Mouse (Mus musculus): ENCODE data around the gene Specc1. TPM values are rescaled to one million over a fixed set of nuclear protein-coding genes. Genes with fewer than 3 reads are reported as not detected.

Gene Specc1
- total RNA-seq, 2 experiments from 2014 or later, result 21.2 to 23.5 TPM

DNA sequence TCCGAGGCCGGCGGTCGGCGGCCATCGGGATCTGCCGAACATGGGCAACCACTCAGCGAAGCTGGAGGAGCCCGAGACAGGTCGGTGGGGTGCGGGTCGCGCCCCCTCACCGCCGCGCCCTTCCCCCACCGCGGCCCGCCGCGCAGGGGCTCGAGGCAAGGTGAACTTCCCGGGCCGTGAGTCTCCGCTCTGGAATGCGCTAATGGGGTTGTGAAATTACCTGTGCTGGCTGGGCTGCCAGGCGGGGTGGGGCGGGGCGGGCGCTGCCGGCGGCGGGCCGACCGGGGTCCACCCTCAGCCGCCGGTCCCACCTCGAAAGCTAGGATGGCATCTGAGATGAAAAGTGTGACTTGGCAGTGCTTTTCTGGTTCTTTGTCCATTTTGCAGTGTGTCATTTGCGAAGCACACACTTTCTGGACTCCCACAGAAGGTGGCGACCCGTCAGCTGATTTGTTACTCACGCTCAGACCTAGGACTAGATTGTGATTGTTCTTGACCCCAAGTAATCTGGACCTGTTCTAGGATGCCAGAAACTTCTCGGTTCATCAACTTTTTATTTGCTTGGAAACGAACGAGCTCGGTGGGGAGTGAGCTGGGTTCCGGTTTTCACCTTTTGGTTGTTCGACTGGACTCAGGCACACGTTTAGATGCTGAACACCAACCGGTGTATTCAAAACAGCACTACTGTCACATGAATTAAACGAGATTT lies 120.7 kb downstream of the Specc1 start:
- peak in 1 of 2 experiments; percentile 4 for DNase-seq
- intact Hi-C loops (cut with DNase I), result no loop called here

- no peak for DNase-seq
- intact Hi-C loops (cut with DNase I), result no loop called here
Measured at GRCm38 (mm10) chr11:62078371-62078770, 121.8 kb downstream of the Specc1 start.

- no peak for DNase-seq
- intact Hi-C loops (cut with DNase I), result no loop called here
Measured at GRCm38 (mm10) chr11:62079100-62079857, 122.7 kb downstream of the Specc1 start.

- no peak for DNase-seq
- intact Hi-C loops (cut with DNase I), result no loop called here
Measured at GRCm38 (mm10) chr11:62080476-62080875, 123.9 kb downstream of the Specc1 start.

GRCm38 (mm10) chr11:62086648-62087047 lies 130.1 kb downstream of the Specc1 start:
- intact Hi-C loops (cut with DNase I), result no loop called here
- no peak for DNase-seq

DNA sequence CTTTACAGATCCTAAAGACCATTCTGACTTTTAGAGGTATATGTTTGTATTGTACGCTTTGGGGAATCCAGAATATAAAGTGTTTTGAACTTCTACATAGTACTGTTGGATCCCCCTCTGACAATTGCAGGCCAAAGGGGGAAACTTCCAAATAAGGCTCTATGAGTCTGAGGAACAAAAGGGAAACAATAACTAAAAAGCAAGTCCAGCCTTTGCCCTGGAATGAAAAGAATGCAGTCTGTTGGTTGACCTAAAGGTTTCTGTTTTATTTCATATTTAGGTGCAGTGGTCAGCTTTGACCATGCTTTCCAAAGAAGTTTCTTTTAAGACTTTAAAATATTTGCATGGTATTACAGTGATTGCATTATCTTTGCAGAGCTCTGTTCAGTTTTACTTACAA lies 130.5 kb downstream of the Specc1 start:
- DNase-seq, result no peak
- intact Hi-C loops (cut with DNase I), result no loop called here

DNA sequence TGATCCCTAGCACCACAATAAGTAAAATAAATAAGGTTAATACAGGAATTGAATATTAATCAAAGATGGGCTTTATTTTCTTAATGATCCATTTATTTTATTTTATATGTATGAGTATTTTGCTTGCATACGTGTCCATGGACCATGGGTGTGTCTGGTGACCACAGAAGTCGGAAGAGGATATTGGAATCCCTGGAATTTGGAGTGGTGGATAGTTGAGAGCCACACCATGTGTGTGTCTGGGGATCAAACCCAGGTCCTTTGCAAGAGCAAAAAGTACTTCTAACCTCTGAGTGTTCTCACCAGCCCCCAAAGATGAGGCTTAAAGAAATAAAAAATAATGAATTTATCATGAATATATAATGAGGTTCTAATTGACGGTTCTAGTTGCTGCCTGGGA lies 132.1 kb downstream of the Specc1 start:
- intact Hi-C loops (cut with DNase I), result no loop called here
- DNase-seq, result no peak

GRCm38 (mm10) chr11:62090321-62090720 lies 133.8 kb downstream of the Specc1 start:
- DNase-seq, result no peak
- intact Hi-C loops (cut with DNase I), result no loop called here

GRCm38 (mm10) chr11:62103380-62103911 lies 146.9 kb downstream of the Specc1 start:
- intact Hi-C loops (cut with DNase I), result no loop called here
- DNase-seq, result no peak

GRCm38 (mm10) chr11:62106401-62106871 lies 149.9 kb downstream of the Specc1 start:
- intact Hi-C loops (cut with DNase I), result loop anchor here (5.0 kb wide), 1 partner anchor 44 kb away; no protein-coding TSS in a partner anchor
- DNase-seq, result no peak

DNA sequence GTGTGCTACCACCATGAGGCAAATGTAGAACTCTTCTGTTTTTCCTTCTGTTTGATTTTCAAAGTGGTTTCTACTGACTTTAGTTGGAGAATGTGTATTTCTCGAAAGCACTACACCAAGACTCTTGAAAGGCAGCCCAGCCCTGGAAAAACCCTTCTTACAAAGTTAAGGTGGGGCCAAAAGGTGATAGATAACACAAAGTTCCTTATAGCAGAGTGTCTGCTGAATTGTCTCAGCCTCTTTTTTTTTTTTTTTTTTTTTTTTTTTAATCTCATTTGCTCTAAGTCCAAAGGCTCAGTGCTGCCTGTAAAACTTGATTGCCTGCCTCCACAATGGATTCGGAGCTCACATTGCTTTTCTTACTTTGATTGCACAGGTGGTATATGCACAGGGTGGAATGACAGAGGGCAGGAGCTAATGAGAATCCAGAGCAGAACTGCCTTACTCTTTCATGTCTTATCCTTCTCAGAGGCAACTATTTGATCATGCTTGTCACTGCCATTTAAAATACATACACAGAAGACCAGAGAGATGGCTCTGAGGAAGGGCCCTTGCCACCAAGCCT lies 150.8 kb downstream of the Specc1 start:
- intact Hi-C loops (cut with DNase I), result loop anchor here (5.0 kb wide), 1 partner anchor 45 kb away; no protein-coding TSS in a partner anchor
- no peak for DNase-seq

- DNase-seq, result no peak
- intact Hi-C loops (cut with DNase I), result no loop called here
Measured at GRCm38 (mm10) chr11:62118561-62118960, 162.0 kb downstream of the Specc1 start.

DNA sequence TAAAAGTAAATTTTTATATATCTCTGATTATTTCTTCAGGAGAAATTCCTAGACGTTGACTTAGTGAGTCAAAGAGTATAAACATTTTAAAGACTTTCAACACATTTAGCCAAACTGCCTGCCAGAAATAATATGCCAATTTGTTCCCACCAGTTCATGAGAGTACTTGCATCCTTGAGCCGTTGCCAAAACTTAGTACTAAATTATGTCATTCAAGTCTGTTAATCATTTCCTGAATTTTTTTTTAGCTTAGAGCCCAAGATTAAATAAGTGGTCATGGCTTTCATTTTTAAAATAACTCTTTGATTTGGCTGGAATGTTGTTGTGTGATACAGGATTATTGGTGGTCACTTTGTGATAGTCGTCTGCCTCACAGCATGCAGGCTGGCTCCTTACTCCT lies 163.3 kb downstream of the Specc1 start:
- intact Hi-C loops (cut with DNase I), result no loop called here
- DNase-seq, result no peak

DNA sequence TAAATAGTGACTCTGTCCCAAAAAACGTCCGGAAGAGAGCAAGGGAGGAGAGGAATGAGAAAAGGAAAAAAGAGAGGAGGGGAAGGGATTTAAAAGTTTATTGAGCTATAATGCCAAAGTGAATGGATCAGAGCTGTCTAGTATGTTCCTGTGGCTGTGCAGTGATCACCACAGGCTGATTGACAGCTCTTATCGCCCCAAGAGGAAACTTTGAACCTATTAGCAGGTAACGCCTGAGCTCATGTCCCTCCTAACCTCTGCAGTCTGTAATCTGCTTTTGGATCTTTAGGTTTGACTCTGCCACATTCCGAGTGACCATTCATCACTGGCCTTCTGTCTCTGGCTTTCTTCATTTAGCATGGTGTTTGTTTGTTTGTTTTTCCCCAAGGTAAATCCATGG lies 164.8 kb downstream of the Specc1 start:
- DNase-seq, result no peak
- intact Hi-C loops (cut with DNase I), result no loop called here

GRCm38 (mm10) chr11:62127692-62128091 lies 171.1 kb downstream of the Specc1 start:
- intact Hi-C loops (cut with DNase I), result loop anchor here (1.0 to 5.0 kb wide), 3 partner anchors 80 to 175 kb away; no protein-coding TSS in a partner anchor
- peak; percentile 86 to 93 for DNase-seq

GRCm38 (mm10) chr11:62128197-62128596 lies 171.6 kb downstream of the Specc1 start:
- DNase-seq, result no peak
- intact Hi-C loops (cut with DNase I), result loop anchor here (5.0 kb wide), 1 partner anchor 176 kb away; no protein-coding TSS in a partner anchor

DNA sequence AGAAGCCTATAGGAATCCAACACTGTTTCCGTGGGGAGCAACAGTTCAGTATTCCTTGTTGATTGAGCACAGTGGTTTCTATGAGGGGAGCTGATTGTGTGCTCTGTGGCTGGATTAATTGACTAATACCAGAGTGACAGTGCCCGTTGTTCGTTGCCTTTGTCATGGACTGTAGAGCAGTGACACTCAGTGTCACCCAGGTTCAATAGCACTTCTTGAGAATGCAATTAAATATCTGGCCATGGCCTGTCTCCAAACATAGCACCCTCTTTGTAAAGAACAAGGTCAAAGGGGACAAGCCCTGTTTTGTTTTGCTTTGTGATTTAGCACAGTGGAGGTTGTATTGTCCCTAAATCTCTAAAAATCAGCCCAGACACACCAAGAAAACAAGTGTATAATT lies 173.6 kb downstream of the Specc1 start:
- intact Hi-C loops (cut with DNase I), result no loop called here
- DNase-seq, result no peak

GRCm38 (mm10) chr11:62130685-62131295 lies 174.2 kb downstream of the Specc1 start:
- no peak for DNase-seq
- intact Hi-C loops (cut with DNase I), result no loop called here

DNA sequence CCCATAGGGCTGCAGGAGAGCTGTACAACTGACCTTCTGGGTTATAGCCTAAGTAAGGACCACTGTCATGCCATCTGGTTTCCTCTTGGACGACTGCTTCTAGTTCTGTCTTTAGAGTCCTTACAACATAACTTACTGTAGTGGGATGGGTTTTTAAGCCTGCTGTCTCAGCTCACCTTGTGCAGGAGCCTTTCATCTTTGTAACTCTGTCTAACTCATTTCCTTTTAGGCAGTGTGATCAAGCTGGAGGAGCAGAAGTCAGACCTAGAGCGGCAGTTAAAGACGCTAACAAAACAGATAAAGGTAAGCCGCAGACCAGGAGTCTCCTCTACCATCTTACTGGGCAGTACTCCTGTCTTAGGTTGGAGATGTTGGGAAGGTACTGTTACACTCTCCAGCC lies 175.0 kb downstream of the Specc1 start:
- intact Hi-C loops (cut with DNase I), result no loop called here
- no peak for DNase-seq

GRCm38 (mm10) chr11:62134191-62134590 lies 177.6 kb downstream of the Specc1 start:
- no peak for DNase-seq
- intact Hi-C loops (cut with DNase I), result no loop called here
